Mouse (Mus musculus) lung, adult 2 months (tissue): ENCODE data around the gene Ryr1.

Experiments used
- CTCF ChIP-seq: fragments of 200-500 bp; IDR thresholded peaks from 2 replicates; pipeline ENCODE4 v1.5.1; 2011; ENCODE audit warnings: mild to moderate bottlenecking, low read length, control low read depth; ENCODE audit not compliant: insufficient read depth
- POLR2A ChIP-seq: fragments of 200-500 bp; IDR thresholded peaks from 2 replicates; pipeline ENCODE4 v1.6.1; 2011; ENCODE audit warnings: low read depth, mild to moderate bottlenecking, control low read depth, low read length, borderline replicate concordance; ENCODE audit errors: extremely low read depth

DNA sequence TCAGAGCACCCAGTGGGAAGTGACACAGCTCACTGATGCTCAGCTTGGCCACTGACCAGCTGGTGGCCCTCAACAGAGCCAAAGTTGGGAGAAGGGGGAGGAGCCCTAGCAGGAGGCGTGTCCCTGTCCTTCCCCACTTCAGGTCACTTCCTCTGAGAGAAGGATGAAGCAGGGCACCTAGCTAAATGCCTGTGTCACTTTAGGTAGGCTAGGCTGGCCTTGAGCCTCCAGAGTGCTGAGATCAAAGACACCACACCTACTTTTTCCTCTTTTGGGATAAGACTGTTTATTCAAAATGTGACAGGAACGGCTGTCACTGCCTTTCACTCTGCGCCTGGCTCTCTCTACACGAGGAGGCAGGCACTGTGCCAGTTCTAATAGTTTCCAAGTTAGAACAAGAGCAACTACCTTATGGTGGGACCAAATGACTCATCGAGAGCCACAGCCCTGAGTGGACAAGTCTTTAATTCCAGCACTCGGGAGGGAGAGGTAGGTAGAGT, 153.2 kb downstream of the Ryr1 start:
- TF ChIP-seq CTCF (no peak), POLR2A (no peak)
